Mouse (Mus musculus): ENCODE data around the gene Adgrf3. TPM values are rescaled to one million over a fixed set of nuclear protein-coding genes. Genes with fewer than 3 reads are reported as not detected.
"Not testable (repeated sequence)": the region's sequence is repeated elsewhere in the genome, so short reads cannot be mapped to it uniquely, and the experiment has no call there.

The Adgrf3 gene
- polyA plus RNA-seq, 1 experiment from 2014 or later, result not detected

DNA sequence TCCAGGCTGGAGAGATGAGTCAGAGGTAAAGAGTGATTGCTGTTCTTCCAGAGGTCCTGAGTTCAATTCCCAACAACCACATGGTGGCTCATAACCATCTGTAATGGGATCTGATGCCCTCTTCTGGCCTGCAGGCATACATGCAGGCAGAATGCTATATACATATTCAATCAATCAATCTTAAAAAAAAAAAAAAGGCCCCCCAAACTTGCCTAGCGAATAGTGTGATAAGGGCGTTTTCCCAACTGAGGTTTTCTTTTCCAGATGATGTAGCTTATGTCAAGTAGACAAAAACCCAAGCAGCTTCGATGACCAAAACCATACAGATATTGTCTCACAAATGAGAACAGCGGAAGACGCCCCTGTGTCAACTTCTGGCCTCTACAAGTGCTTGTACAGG lies 5.2 kb upstream of the Adgrf3 start:
- H3K36me3 ChIP-seq (ENCODE audit: control insufficient read depth, insufficient read depth, low read length); H3K4me1 ChIP-seq (replicated peaks; ENCODE audit: control insufficient read depth, insufficient read depth, low read length); H3K4me3 ChIP-seq (ENCODE audit: low read depth, low read length); H3K4me2 ChIP-seq; H3K9me3 ChIP-seq (ENCODE audit: control insufficient read depth, low read length); DNase-seq (ENCODE audit: low spot score); H3K27me3 ChIP-seq (replicated peaks; ENCODE audit: control insufficient read depth, insufficient read depth, low read length); ATAC-seq (replicated peaks; ENCODE audit: low FRiP score); H3K27ac ChIP-seq (ENCODE audit: low read depth, low read length); H3K9ac ChIP-seq (ENCODE audit: low read depth, low read length): not testable (repeated sequence)
- 75% methylated on average over 5 of the region's 5 CpGs for WGBS

DNA sequence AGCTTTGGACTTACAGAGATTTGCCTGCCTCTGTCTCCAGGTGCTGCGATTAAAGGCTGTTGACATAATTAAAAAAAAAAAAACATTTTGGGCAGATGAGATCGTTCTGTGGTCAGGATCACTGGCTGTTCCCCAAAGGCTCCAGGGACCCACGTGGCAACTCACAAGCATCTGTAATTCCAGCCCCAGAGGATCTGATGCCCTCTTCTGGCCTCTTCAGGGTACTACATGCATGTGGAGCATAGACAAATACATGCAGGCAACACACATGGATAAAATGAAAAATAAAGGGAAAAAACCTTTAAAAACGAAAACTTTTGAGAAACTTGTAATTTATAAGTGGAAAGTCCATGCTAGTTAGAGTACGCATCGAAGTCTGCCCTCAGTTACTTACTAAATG lies 1.8 kb upstream of the Adgrf3 start:
- DNase-seq (ENCODE audit: low spot score) (no peak), ATAC-seq (replicated peaks; ENCODE audit: low FRiP score) (no peak)
- H3K9me3 ChIP-seq (ENCODE audit: control insufficient read depth, low read length), result no peaks in the 10 kb centered on the region
- H3K4me3 ChIP-seq (ENCODE audit: low read depth, low read length), result no peak overlapping the region
- no peaks in the 10 kb centered on the region for H3K36me3 ChIP-seq (ENCODE audit: control insufficient read depth, insufficient read depth, low read length)
- H3K9ac ChIP-seq (ENCODE audit: low read depth, low read length), result no peak overlapping the region
- H3K27ac ChIP-seq (ENCODE audit: low read depth, low read length), result no peak overlapping the region
- WGBS, result 56% methylated on average over 6 of the region's 6 CpGs
- H3K4me2 ChIP-seq, result no peak overlapping the region
- H3K4me1 ChIP-seq (replicated peaks; ENCODE audit: control insufficient read depth, insufficient read depth, low read length), result no peaks in the 10 kb centered on the region
- no peaks in the 10 kb centered on the region for H3K27me3 ChIP-seq (replicated peaks; ENCODE audit: control insufficient read depth, insufficient read depth, low read length)

GRCm38 (mm10) chr5:30205034-30205433 lies 488 bp downstream of the Adgrf3 start:
- 65% methylated on average over 3 of the region's 3 CpGs for WGBS
- H3K27ac ChIP-seq (ENCODE audit: low read depth, low read length), result no peak overlapping the region
- H3K9ac ChIP-seq (ENCODE audit: low read depth, low read length), result no peak overlapping the region
- DNase-seq (ENCODE audit: low spot score) (no peak), ATAC-seq (replicated peaks; ENCODE audit: low FRiP score) (no peak)
- H3K4me1 ChIP-seq (replicated peaks; ENCODE audit: control insufficient read depth, insufficient read depth, low read length), result no peaks in the 10 kb centered on the region
- no peaks in the 10 kb centered on the region for H3K36me3 ChIP-seq (ENCODE audit: control insufficient read depth, insufficient read depth, low read length)
- H3K27me3 ChIP-seq (replicated peaks; ENCODE audit: control insufficient read depth, insufficient read depth, low read length), result no peaks in the 10 kb centered on the region
- H3K4me2 ChIP-seq, result no peak overlapping the region
- no peak overlapping the region for H3K4me3 ChIP-seq (ENCODE audit: low read depth, low read length)
- no peaks in the 10 kb centered on the region for H3K9me3 ChIP-seq (ENCODE audit: control insufficient read depth, low read length)

DNA sequence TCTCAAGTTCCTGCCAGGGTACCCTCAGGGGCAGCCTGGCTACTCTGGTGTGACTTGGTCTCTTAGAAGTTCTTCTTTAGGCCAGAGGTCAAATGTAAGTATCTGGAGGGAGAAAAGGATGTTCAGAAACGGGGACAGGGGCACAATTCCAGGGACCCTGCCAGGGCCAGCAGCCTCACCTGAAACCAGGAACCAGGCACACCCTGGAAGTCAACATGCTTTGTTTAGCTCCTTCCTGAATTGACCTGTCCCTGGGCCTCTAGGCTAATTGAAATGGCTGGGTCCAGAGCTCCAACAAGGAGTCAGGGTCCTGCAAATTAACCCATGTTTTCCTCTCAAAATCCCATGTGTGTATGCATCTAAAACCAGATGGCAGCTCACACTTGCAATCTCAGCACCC lies 1.1 kb downstream of the Adgrf3 start:
- WGBS, result 39% methylated on average over 1 of the region's 1 CpGs
- no peak overlapping the region for H3K4me2 ChIP-seq

DNA sequence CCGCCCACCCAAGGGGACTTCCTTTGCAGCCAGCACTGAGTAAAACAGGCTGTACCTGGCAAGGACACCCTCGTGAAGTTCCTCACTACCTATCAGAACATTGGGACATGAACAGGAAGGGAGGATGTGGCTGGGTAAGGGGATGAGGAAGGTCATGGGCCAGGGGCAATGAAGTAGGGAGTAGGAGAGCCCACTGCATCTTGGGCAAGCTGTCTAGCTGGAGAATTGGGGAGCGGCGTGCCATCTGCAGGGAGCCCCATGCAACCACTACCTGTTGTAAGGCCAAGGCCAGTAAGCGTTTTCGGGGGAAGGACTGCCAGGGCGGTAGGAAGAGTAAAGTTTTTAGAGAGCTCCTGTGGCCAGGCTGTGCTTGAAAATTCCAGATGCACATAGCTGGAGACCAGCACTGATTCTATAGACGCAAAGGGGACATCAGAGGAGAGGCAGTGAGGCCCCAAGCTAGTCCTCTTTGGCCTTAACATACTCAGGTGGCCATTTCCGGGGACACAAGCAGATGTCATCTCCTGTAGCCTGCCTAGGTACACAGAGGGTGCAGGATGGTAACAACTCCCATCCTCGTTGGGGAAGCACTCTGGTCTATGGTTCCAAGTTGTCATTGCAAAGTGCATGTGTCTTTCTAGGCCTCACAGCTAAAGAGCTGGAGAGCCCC lies 2.2 kb downstream of the Adgrf3 start:
- Histone ChIP-seq H3K27me3 (replicated peaks; ENCODE audit: control insufficient read depth, insufficient read depth, low read length) (no peaks in the 10 kb centered on the region), H3K9me3 (ENCODE audit: control insufficient read depth, low read length) (no peaks in the 10 kb centered on the region), H3K9ac (ENCODE audit: low read depth, low read length) (no peak overlapping the region), H3K36me3 (ENCODE audit: control insufficient read depth, insufficient read depth, low read length) (no peaks in the 10 kb centered on the region), H3K4me1 (replicated peaks; ENCODE audit: control insufficient read depth, insufficient read depth, low read length) (no peaks in the 10 kb centered on the region), H3K4me2 (no peak overlapping the region), H3K27ac (ENCODE audit: low read depth, low read length) (no peak overlapping the region), H3K4me3 (ENCODE audit: low read depth, low read length) (no peak overlapping the region)
- DNase-seq (ENCODE audit: low spot score) (no peak), ATAC-seq (replicated peaks; ENCODE audit: low FRiP score) (no peak)
- WGBS, result 69% methylated on average over 10 of the region's 10 CpGs

More for the DNA sequence above, 1.1 kb downstream of the Adgrf3 start:
- Histone ChIP-seq H3K9ac (ENCODE audit: low read depth, low read length) (no peak overlapping the region), H3K36me3 (ENCODE audit: control insufficient read depth, insufficient read depth, low read length) (no peaks in the 10 kb centered on the region), H3K4me1 (replicated peaks; ENCODE audit: control insufficient read depth, insufficient read depth, low read length) (no peaks in the 10 kb centered on the region), H3K27me3 (replicated peaks; ENCODE audit: control insufficient read depth, insufficient read depth, low read length) (no peaks in the 10 kb centered on the region), H3K4me3 (ENCODE audit: low read depth, low read length) (no peak overlapping the region), H3K9me3 (ENCODE audit: control insufficient read depth, low read length) (no peaks in the 10 kb centered on the region), H3K27ac (ENCODE audit: low read depth, low read length) (no peak overlapping the region)
- DNase-seq (ENCODE audit: low spot score) (no peak), ATAC-seq (replicated peaks; ENCODE audit: low FRiP score) (no peak)

- no peak overlapping the region for H3K4me3 ChIP-seq (ENCODE audit: low read depth, low read length)
- H3K27me3 ChIP-seq (replicated peaks; ENCODE audit: control insufficient read depth, insufficient read depth, low read length), result no peaks in the 10 kb centered on the region
- no peak overlapping the region for H3K9ac ChIP-seq (ENCODE audit: low read depth, low read length)
- DNase-seq (ENCODE audit: low spot score) (no peak), ATAC-seq (replicated peaks; ENCODE audit: low FRiP score) (no peak)
- no peak overlapping the region for H3K27ac ChIP-seq (ENCODE audit: low read depth, low read length)
- WGBS, result 72% methylated on average over 7 of the region's 7 CpGs
- H3K4me2 ChIP-seq, result no peak overlapping the region
- H3K36me3 ChIP-seq (ENCODE audit: control insufficient read depth, insufficient read depth, low read length), result no peaks in the 10 kb centered on the region
- H3K9me3 ChIP-seq (ENCODE audit: control insufficient read depth, low read length), result no peaks in the 10 kb centered on the region
- H3K4me1 ChIP-seq (replicated peaks; ENCODE audit: control insufficient read depth, insufficient read depth, low read length), result no peaks in the 10 kb centered on the region
Observed at GRCm38 (mm10) chr5:30202221-30202620, 3.3 kb downstream of the Adgrf3 start.

DNA sequence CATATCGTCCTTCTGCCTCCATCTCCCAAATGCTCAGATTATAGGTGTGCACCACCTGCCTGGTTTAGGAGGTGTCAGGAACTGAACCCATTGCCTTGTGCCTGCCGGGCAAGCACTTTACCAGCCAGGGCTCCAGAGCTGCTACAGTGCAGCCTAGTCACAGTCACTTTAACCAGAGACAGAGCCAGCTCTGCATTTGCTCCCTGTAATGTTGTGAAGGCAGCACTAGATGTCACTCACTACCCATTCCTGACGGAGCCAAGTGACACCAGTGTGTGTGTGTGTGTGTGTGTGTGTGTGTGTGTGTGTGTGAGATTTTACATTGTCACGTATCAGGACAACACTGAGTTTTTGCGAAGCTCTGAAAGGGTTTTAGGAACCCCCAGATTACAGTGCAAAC lies 4.0 kb downstream of the Adgrf3 start:
- no peak overlapping the region for H3K4me2 ChIP-seq
- no peaks in the 10 kb centered on the region for H3K9me3 ChIP-seq (ENCODE audit: control insufficient read depth, low read length)
- H3K4me3 ChIP-seq (ENCODE audit: low read depth, low read length), result no peak overlapping the region
- no peak for DNase-seq (ENCODE audit: low spot score)
- H3K9ac ChIP-seq (ENCODE audit: low read depth, low read length), result no peak overlapping the region
- WGBS, result 47% methylated on average over 5 of the region's 5 CpGs
- no peaks in the 10 kb centered on the region for H3K27me3 ChIP-seq (replicated peaks; ENCODE audit: control insufficient read depth, insufficient read depth, low read length)
- H3K4me1 ChIP-seq (replicated peaks; ENCODE audit: control insufficient read depth, insufficient read depth, low read length), result no peaks in the 10 kb centered on the region
- H3K36me3 ChIP-seq (ENCODE audit: control insufficient read depth, insufficient read depth, low read length), result no peaks in the 10 kb centered on the region
- no peak for ATAC-seq (replicated peaks; ENCODE audit: low FRiP score)
- no peak overlapping the region for H3K27ac ChIP-seq (ENCODE audit: low read depth, low read length)

DNA sequence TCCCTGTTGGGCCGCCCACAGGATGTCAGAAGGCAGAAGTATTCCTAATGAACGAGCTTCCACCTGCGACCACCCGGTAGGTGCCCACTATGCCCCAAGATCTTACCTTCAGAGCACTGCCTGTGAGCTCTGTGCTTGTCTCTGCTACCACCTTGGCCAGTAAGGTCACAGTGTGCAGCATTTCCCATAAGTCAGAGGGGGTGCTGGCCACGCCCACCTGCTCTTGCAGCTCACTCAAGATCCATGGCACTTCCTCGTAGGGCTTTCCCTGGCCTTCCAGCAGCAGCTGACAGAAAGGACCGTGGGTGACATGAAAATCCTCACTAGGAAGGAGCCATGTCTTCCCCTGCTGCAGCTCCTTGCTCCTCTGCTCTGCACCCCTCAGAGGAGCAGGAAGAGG lies 7.3 kb downstream of the Adgrf3 start:
- H3K36me3 ChIP-seq (ENCODE audit: control insufficient read depth, insufficient read depth, low read length), result no peaks in the 10 kb centered on the region
- H3K9me3 ChIP-seq (ENCODE audit: control insufficient read depth, low read length), result no peaks in the 10 kb centered on the region
- no peak overlapping the region for H3K4me3 ChIP-seq (ENCODE audit: low read depth, low read length)
- no peaks in the 10 kb centered on the region for H3K27me3 ChIP-seq (replicated peaks; ENCODE audit: control insufficient read depth, insufficient read depth, low read length)
- H3K4me1 ChIP-seq (replicated peaks; ENCODE audit: control insufficient read depth, insufficient read depth, low read length), result no peaks in the 10 kb centered on the region
- 52% methylated on average over 7 of the region's 7 CpGs for WGBS
- DNase-seq (ENCODE audit: low spot score) (no peak), ATAC-seq (replicated peaks; ENCODE audit: low FRiP score) (no peak)
- H3K9ac ChIP-seq (ENCODE audit: low read depth, low read length), result no peak overlapping the region
- no peak overlapping the region for H3K27ac ChIP-seq (ENCODE audit: low read depth, low read length)
- H3K4me2 ChIP-seq, result no peak overlapping the region

DNA sequence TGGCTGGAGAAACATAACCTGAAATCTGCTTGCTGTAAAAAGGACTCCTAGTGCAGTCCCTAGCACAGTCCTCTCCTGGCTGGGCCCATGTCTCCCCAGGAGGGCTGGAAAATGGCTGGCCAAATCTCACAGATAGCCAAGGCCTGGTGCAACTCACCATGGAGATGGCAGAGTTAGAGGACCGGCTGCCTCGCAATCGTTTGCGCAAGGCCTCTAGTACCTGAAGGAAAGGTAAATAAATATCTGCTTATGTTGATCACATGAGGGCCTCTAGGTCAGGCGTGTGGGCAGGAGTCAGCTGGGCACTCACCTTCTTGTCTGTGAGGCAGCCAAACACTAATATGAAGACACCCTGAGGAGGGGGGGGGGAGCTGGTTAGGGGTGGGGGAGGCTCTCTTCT lies 10.2 kb downstream of the Adgrf3 start:
- ATAC-seq (replicated peaks; ENCODE audit: low FRiP score), result no peak

More for the DNA sequence above, 10.2 kb downstream of the Adgrf3 start:
- H3K36me3 ChIP-seq (ENCODE audit: control insufficient read depth, insufficient read depth, low read length), result no peaks in the 10 kb centered on the region
- H3K27ac ChIP-seq (ENCODE audit: low read depth, low read length), result no peak overlapping the region
- H3K4me3 ChIP-seq (ENCODE audit: low read depth, low read length), result no peak overlapping the region
- H3K9ac ChIP-seq (ENCODE audit: low read depth, low read length), result no peak overlapping the region
- no peak overlapping the region for H3K4me2 ChIP-seq
- no peaks in the 10 kb centered on the region for H3K9me3 ChIP-seq (ENCODE audit: control insufficient read depth, low read length)
- 74% methylated on average over 5 of the region's 5 CpGs for WGBS
- H3K4me1 ChIP-seq (replicated peaks; ENCODE audit: control insufficient read depth, insufficient read depth, low read length), result no peaks in the 10 kb centered on the region
- no peak for DNase-seq (ENCODE audit: low spot score)
- H3K27me3 ChIP-seq (replicated peaks; ENCODE audit: control insufficient read depth, insufficient read depth, low read length), result no peaks in the 10 kb centered on the region

Measured in liver, embryonic 11.5 days (tissue).